Mouse (Mus musculus) bone marrow macrophage, adult 2 months (primary cell): ENCODE data around the gene Relt.

ENCODE experiments used
- CTCF ChIP-seq: IDR thresholded peaks from 2 replicates; pipeline ENCODE4 v1.5.1; 2012; ENCODE audit warnings: low read depth, mild to moderate bottlenecking, low read length, moderate library complexity
- POLR2A ChIP-seq: IDR thresholded peaks from 2 replicates; pipeline ENCODE4 v1.6.1; 2012; ENCODE audit warnings: mild to moderate bottlenecking, low read depth, low read length, borderline replicate concordance

- no peak for TF ChIP-seq POLR2A
- TF ChIP-seq CTCF = no peak
Measured at GRCm38 (mm10) chr7:100897828-100898227, 34.6 kb upstream of the Relt start.
